Mouse (Mus musculus) neutrophil, adult 5-6 weeks (primary cell): ENCODE measurements around the gene Fgd3. TPM values are rescaled to one million over a fixed set of nuclear protein-coding genes. Genes with fewer than 3 reads are reported as not detected.

Source experiments
- ATAC-seq: fragments of 151-379, 151-347 bp; 2 replicates; pipeline ENCODE4 v1.8.0; 2017; ENCODE audit warnings: mild to moderate bottlenecking, moderate TSS enrichment; ENCODE audit not compliant: insufficient number of reproducible peaks, poor library complexity, low FRiP score, severe bottlenecking; ENCODE audit errors: extremely low read depth
- total RNA-seq: library from RNA; stranded (forward); fragments of 200-1000 nt; gene quantifications from 2 replicates; pipeline ENCODE4 v1.2.3, GENCODE M21; 2017

The Fgd3 gene
- total RNA-seq, 1 experiment from 2014 or later: 95.8 TPM

DNA sequence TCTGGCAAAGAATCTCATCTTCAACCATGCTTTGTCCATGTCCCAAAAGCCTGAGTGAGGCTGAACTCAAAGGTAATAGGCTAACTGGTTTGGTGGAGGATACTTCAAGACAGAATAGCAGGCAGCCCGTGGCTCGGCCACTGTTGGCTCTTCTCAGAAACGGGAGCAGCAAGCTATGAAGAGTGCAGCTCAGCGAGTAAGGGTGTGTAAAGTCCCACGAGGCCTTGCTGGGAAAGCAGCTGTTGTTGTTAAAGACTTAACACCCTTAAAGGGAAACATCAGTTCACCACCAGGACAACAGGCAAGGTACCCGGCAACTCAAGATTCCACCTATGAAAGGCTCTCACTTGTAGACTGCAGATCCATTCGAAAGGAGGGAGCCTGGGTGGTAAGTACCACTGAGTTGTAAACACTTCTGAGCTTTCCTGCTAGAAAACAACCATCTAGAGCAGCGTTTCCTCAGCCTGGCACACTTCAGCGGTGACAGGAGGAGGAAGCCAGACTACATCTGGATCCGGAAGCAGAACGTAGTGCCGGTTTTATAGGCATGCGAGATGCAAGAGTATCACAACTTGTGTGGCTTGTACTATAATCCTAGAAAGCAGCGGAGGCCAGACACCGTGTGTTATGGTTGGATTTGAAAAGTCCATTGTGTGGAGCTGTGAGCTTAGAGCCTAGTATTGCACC lies 59.9 kb downstream of the Fgd3 start:
- ATAC-seq: peak; percentile 16; the same call in 1 of the 2 replicates

DNA sequence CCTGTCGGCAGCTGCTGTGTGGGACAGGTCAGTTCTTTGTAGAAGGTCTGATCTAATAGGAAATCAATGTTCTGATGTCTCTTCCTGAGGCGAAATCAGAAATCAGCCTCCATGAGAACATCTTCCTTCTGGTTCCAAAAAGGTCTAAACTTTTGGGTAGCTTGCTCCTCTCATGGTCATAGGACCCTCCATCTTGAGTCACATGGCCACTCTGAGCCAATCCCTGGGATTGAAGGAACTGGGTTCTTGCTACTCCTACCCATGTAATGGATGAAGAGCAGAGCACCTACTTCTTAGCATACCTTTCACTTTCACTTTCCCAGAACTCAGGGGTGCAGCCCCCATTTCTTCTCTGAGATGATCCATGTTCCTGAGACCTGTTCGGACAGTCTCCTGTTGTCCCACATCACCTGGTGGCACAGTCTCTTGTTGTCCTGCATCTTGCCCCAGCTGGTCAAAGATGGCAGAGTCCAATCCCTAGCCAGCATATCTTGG lies 62.2 kb downstream of the Fgd3 start:
- no peak for ATAC-seq

DNA sequence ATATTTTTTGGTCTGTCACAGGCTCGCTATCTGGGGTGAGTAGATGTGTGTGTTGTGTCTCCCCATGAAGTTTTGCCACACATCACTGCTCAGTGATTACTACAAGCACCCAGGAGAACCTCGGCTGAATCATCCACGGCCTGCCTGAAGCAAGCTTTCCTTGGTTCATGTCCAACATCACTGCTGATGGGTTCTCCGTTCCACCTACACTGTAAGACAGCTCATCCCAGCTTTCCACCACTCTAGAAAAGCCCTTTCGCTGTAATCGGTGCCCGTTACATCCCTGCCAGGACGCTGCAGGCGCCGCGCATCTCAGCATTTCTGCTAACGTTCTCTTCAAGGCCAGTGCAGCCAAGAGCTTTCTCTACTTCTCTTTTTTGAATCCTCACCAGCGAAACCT lies 67.4 kb downstream of the Fgd3 start:
- no peak for ATAC-seq

- ATAC-seq: no peak
Observed at GRCm38 (mm10) chr13:49252113-49252512, 68.0 kb downstream of the Fgd3 start.

GRCm38 (mm10) chr13:49250716-49251517 lies 69.2 kb downstream of the Fgd3 start:
- ATAC-seq: peak; percentile 63

DNA sequence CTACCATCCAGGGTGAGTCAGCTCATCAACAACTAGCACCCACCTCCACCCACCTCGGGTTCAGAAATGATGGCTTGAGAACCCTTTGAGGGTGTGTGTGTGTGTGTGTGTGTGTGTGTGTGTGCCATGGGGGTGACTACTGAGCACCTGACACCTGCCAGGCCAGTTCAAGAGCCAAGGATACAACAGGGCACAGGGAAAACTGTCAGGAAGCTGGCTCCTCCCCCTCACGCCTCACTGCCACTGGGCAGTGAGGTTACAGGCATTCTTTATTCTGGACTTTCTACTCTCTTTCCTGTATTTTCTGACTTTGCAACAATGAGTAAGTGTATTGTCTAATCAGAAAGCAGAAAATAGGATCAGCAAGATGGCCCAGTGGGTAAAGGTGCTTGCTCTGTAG lies 70.5 kb downstream of the Fgd3 start:
- ATAC-seq: no peak

GRCm38 (mm10) chr13:49248923-49249322 lies 71.2 kb downstream of the Fgd3 start:
- no peak for ATAC-seq

DNA sequence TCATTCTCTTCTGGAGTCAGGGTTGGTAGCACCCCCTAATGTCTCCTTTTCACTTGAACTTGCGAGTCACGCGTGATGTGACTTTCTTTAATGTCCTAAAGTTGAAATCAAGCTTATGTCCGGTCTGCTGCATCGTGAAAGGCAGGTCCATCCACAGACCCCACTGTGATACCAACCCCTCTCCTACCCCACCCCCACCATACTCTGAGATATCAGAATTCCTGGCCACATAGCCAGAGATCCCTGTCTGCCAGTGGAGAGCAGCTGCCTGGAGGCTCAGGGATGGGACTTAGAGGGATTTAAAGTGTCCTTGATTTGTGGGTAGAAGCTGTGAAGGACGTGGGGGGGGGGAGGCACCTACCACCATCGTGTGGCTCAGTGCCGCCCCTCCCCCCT lies 71.6 kb downstream of the Fgd3 start, which contains the start of gene Susd3:
Gene Susd3, minus strand, starts transcription at position 240 of the 396 bp plus-strand sequence.
- ATAC-seq: no peak

DNA sequence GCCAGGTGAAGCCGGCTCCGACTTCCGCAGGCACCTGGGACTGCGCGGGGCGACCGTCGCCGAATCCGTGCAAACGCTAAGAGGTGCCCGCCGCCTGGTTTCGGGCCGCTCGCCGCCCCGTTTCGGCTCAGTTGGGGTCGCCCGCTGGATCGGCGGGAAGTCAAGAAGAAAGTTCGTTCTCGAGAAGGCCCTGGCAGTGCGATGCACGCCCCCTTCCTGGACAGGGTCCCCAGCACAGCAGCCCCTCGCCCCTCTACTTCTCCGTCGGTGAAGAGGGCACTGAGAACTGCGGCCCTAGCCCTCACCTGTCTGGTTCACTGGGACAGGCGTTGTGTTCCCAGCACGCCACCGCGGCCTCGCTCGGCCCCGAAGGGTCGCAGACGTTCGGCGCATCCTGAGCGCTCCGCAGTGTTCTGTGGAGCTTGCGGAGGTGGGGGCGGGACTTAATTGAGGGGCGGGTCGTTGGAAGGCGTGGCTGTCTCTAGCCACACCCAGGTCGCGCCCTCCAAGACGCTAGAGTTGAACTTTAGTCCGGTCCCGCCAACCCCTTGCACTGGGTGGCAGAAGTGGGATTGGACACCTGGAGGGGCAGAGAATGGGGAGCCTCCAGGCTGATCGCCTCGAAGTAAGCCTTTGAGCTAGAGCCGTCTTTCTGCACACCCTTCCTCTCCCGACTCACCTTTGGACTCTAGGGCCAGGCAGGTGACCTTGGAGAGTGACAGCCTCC lies 72.2 kb downstream of the Fgd3 start:
- peak; percentile 56 for ATAC-seq

- ATAC-seq: no peak
Observed at GRCm38 (mm10) chr13:49247232-49247739, 72.8 kb downstream of the Fgd3 start.

DNA sequence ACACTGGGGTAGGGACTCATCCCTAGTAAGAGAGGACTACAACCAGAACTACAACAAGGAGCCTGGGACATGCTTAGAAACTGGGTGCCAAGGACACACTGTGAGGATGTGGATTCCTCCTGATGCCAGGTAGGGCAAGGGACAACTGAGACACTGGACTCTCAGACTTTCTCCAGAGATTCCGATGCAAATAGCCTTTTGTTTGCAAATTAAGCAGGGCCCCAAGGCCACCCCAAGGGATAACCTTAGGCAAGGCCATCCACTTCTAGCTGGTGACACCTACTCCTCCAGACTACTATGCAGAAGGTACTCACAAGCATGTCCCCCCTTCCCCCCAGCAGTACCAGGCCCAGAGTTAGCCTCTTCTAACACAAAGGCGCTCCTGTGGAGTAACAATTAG lies 73.5 kb downstream of the Fgd3 start:
- ATAC-seq: no peak

DNA sequence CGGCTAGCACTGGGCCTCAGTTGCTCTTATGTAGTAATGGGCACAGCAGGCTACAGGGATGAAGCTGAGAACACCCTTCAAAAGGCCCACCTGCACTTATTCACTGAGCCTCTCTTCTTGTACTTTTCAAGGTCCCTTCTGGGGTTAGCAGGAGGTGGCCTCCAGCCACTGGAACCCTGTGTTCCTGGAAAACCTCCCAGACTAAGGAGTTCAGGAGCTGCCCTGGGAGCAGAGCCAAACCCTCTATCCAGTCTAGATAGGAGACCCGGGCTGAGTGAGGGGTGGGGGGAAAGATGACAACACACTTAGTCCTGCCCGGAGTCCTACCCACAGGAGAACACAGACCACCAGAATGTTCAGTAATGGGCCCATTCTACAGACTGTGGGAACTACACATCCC lies 74.1 kb downstream of the Fgd3 start:
- no peak for ATAC-seq

DNA sequence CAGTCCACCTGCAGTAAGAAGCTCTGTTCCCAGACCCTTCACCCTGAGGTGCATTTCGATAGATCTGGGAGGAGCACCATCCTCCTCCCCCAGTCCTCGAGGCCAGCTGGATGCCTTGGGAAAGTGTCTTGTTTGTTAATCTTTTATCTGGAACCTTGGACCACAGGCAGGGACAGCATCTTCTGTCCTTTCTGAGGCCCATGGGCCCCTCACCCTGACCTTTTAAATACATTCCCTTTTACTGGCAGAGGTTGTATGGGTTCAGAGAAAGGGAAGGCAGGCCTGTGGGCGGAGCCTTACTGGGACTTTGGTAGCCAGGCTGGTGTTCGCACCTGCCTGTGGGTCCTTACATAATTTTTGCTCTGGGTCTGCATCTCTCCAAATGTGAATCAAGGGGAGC lies 74.9 kb downstream of the Fgd3 start:
- ATAC-seq: no peak

GRCm38 (mm10) chr13:49243492-49243891 lies 76.6 kb downstream of the Fgd3 start:
- ATAC-seq: no peak

DNA sequence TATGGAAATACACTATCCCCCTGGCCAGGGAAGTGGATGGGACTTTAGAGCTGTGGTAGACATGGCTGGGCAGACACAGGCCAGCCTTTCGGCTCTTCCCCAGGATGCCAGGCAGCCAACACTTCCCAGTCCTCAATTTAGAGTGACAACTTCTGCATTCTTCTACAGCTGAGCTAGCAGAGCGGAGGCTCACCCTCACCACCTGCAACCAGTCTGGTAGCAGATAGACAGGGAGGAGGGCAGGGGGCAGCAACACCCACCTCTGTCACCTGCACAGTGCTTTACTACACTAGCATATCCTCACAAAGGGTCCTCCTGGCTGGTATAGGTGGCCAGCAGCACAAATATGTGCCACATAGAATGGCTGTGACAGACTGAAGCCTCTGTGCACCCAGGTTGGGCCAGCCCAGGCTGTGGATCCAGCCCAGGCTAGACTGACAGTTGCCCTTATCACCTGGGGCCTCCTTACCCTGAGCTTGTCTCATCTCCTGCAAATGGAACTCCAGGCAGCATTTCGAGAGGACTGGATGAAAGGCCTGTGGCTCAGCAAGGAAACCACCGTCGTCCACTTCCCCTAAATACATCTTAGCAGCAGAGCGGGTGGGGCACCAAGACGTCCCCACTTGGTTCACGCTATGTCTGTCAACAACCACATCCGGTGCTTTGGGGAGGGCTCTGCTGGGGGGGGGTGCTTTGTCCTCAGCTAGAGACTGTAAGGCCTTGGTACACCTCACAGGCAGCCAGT lies 77.6 kb downstream of the Fgd3 start:
- ATAC-seq: peak; percentile 94

- no peak for ATAC-seq
Observed at GRCm38 (mm10) chr13:49238737-49239136, 81.4 kb downstream of the Fgd3 start.

- no peak for ATAC-seq
Observed at GRCm38 (mm10) chr13:49237617-49238016, 82.5 kb downstream of the Fgd3 start.

- ATAC-seq: no peak
Observed at GRCm38 (mm10) chr13:49234711-49235110, 85.4 kb downstream of the Fgd3 start.
